Mouse (Mus musculus) forebrain, embryonic 15.5 days (tissue): Measurements from ENCODE around the gene Mta1. TPM values are rescaled to one million over a fixed set of nuclear protein-coding genes. Genes with fewer than 3 reads are reported as not detected.
A peak's percentile ranks its signal among the peaks of the same experiment; 100 is the strongest.

ENCODE experiments used
- ATAC-seq: fragments of 200-750 bp; cut with Nextera tagmentation; replicated peaks from 2 replicates; pipeline ENCODE4 v1.8.0; 2017; ENCODE audit warnings: mild to moderate bottlenecking, moderate TSS enrichment, moderate library complexity
- H3K27ac ChIP-seq: fragments of 300-500 bp; sonication (generic); replicated peaks from 2 replicates; pipeline ENCODE4 v1.5.1; 2015; ENCODE audit warnings: mild to moderate bottlenecking, inconsistent platforms
- H3K27me3 ChIP-seq: fragments of 300-500 bp; sonication (generic); 2 replicates; pipeline ENCODE4 v1.6.1; 2015; ENCODE audit warnings: inconsistent platforms
- H3K36me3 ChIP-seq: fragments of 300-500 bp; sonication (generic); 2 replicates; pipeline ENCODE4 v1.6.1; 2015; ENCODE audit warnings: mild to moderate bottlenecking, inconsistent platforms
- H3K4me1 ChIP-seq: fragments of 300-500 bp; sonication (generic); 2 replicates; pipeline ENCODE4 v1.6.1; 2015; ENCODE audit warnings: inconsistent platforms
- H3K4me2 ChIP-seq: fragments of 300-500 bp; sonication (generic); replicated peaks from 2 replicates; pipeline ENCODE4 v1.6.1; 2015; ENCODE audit warnings: mild to moderate bottlenecking, inconsistent platforms
- H3K4me3 ChIP-seq: fragments of 300-500 bp; sonication (generic); 2 replicates; pipeline ENCODE4 v1.5.1; 2015; ENCODE audit warnings: mild to moderate bottlenecking, inconsistent platforms
- H3K9ac ChIP-seq: fragments of 300-500 bp; sonication (generic); replicated peaks from 2 replicates; pipeline ENCODE4 v1.6.1; 2015; ENCODE audit warnings: mild to moderate bottlenecking, inconsistent platforms
- H3K9me3 ChIP-seq: fragments of 300-500 bp; sonication (generic); 2 replicates; pipeline ENCODE4 v1.6.1; 2016; ENCODE audit warnings: inconsistent platforms
- WGBS: fragments of 180-500 bp; shearing (Covaris S2); methylation state at CpG from one replicate; pipeline ENCODE4 v1.1.7; 2015; ENCODE audit warnings: mixed read lengths; 5-methylcytosine and 5-hydroxymethylcytosine counted together
- polyA plus RNA-seq: library from polyadenylated mRNA; unstranded; fragments of >200 nt; fragmentation: Nextera tagmentation; extraction: Ambion mirVana; gene quantifications from 2 replicates; pipeline ENCODE4 v1.2.1, GENCODE M21; 2015

The Mta1 gene
- polyA plus RNA-seq = 15.2 and 17.9 TPM in 2 replicates

- H3K27ac ChIP-seq = peak within 1 kb of the TSS; percentile 79
- H3K4me1 ChIP-seq = peaks cover 41% of the 10 kb centered on the region
- ATAC-seq = peak; percentile 72
- no peaks in the 10 kb centered on the region for H3K27me3 ChIP-seq
- H3K4me2 ChIP-seq = peak within 1 kb of the TSS; percentile 97
- peak within 1 kb of the TSS; percentile 100 for H3K9ac ChIP-seq
- peak within 1 kb of the TSS; percentile 98 for H3K4me3 ChIP-seq
- no peaks in the 10 kb centered on the region for H3K36me3 ChIP-seq
- WGBS = 2% methylated on average over 47 of the region's 53 CpGs
- no peaks in the 10 kb centered on the region for H3K9me3 ChIP-seq
Observed at GRCm38 (mm10) chr12:113097749-113098281, at the start of gene Mta1. Mta1 (plus strand) TSS chr12:113098278.

GRCm38 (mm10) chr12:113049836-113050235, 48.2 kb upstream of the Mta1 start:
- peaks cover 53% of the 10 kb centered on the region for H3K36me3 ChIP-seq
- no peaks in the 10 kb centered on the region for H3K9me3 ChIP-seq
- H3K27ac ChIP-seq = no peak overlapping the region
- WGBS = 94% methylated on average over 9 of the region's 9 CpGs
- H3K4me3 ChIP-seq = no peak overlapping the region
- no peak overlapping the region for H3K4me2 ChIP-seq
- no peak overlapping the region for H3K9ac ChIP-seq
- no peaks in the 10 kb centered on the region for H3K27me3 ChIP-seq
- ATAC-seq = no peak
- 0 out of 2 replicates have a peak, but pooled peaks cover under 1% of the 10 kb centered on the region for H3K4me1 ChIP-seq

GRCm38 (mm10) chr12:113050671-113051070, 47.4 kb upstream of the Mta1 start:
- Histone ChIP-seq H3K36me3 (peaks cover 59% of the 10 kb centered on the region), H3K27me3 (no peaks in the 10 kb centered on the region), H3K4me3 (no peak overlapping the region), H3K9me3 (no peaks in the 10 kb centered on the region), H3K27ac (no peak overlapping the region), H3K4me2 (no peak overlapping the region), H3K9ac (no peak overlapping the region), H3K4me1 (no peaks in the 10 kb centered on the region)
- WGBS = 84% methylated on average over 12 of the region's 12 CpGs
- no peak for ATAC-seq

- Histone ChIP-seq H3K9ac (no peak overlapping the region), H3K9me3 (no peaks in the 10 kb centered on the region), H3K4me1 (no peaks in the 10 kb centered on the region), H3K4me2 (no peak overlapping the region), H3K36me3 (peaks cover 64% of the 10 kb centered on the region), H3K27ac (no peak overlapping the region), H3K4me3 (no peak overlapping the region), H3K27me3 (no peaks in the 10 kb centered on the region)
- no peak for ATAC-seq
- WGBS = 73% methylated on average over 9 of the region's 9 CpGs
Observed at GRCm38 (mm10) chr12:113051628-113052403, 46.3 kb upstream of the Mta1 start.

DNA sequence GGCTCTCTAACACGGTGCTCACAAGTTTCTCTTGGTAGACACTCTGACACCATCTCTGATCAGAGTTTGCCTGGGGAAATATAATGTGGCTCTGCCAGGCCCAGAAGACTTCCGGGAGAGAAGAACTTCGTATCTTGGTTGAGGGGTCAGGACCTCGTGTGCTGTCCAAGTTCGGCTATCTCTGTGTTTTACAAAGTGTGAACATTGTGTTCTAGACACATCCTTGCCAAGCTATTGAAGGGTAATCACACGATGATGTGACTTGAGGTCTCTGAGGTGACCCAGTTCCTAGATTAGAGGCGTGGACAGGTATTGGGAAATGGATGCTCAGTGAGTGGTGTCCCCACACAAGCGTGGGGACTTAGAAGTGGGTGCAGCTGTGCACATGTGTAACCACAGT, 42.0 kb upstream of the Mta1 start:
- no peak overlapping the region for H3K4me2 ChIP-seq
- no peaks in the 10 kb centered on the region for H3K4me1 ChIP-seq
- no peaks in the 10 kb centered on the region for H3K27me3 ChIP-seq
- H3K27ac ChIP-seq = no peak overlapping the region
- WGBS = 94% methylated on average over 8 of the region's 8 CpGs
- ATAC-seq = no peak
- H3K4me3 ChIP-seq = no peak overlapping the region
- no peak overlapping the region for H3K9ac ChIP-seq
- H3K36me3 ChIP-seq = peaks cover 84% of the 10 kb centered on the region
- H3K9me3 ChIP-seq = no peaks in the 10 kb centered on the region

DNA sequence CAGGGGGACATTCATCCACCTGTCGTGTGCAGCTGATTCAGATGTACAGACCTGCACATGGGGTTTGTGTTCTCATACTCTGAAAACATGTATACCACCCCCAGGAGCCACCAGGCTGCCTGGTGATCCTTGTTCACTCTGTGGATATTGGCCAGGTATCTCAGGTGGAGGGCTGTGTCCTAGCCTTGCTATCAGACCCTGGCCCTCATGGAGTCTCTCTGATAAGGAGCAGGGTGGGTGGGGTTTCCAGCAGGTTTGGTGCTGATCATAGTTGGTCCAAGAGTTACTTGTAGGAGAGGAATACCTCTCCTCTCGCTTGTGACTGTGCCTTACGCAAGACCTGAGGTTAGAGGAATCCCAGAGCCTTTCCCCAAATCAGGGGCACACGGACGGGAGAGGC, 37.9 kb upstream of the Mta1 start:
- Histone ChIP-seq H3K27me3 (no peaks in the 10 kb centered on the region), H3K4me3 (no peak overlapping the region), H3K36me3 (peaks cover 84% of the 10 kb centered on the region), H3K9ac (no peak overlapping the region), H3K4me2 (no peak overlapping the region), H3K27ac (no peak overlapping the region), H3K9me3 (no peaks in the 10 kb centered on the region), H3K4me1 (no peaks in the 10 kb centered on the region)
- 96% methylated on average over 5 of the region's 5 CpGs for WGBS
- no peak for ATAC-seq

GRCm38 (mm10) chr12:113061606-113062005, 36.5 kb upstream of the Mta1 start:
- no peak overlapping the region for H3K4me3 ChIP-seq
- no peak overlapping the region for H3K9ac ChIP-seq
- H3K9me3 ChIP-seq = no peaks in the 10 kb centered on the region
- H3K4me1 ChIP-seq = no peaks in the 10 kb centered on the region
- H3K27ac ChIP-seq = no peak overlapping the region
- no peaks in the 10 kb centered on the region for H3K27me3 ChIP-seq
- ATAC-seq = no peak
- 90% methylated on average over 9 of the region's 9 CpGs for WGBS
- H3K36me3 ChIP-seq = peaks cover 84% of the 10 kb centered on the region
- no peak overlapping the region for H3K4me2 ChIP-seq

DNA sequence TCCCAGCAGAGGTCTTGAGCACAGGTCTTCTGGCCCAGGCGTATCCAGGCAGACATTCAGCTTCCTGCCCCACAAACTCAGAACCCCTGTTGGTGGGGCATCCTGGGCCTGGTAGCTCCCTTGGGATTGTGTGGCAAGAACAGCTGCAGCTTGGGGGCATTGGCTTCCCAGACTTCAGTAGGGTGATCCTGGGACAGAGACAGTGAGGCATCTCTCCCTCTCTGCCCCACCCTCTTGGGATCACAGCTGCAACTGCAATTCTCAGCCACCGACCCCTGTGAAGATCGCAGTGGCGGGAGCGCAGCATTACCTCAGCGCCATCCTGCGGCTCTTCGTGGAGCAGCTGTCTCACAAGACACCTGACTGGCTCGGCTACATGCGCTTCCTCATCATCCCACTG, 35.9 kb upstream of the Mta1 start:
- no peak for ATAC-seq
- 88% methylated on average over 10 of the region's 10 CpGs for WGBS
- Histone ChIP-seq H3K4me3 (no peak overlapping the region), H3K27ac (no peak overlapping the region), H3K27me3 (no peaks in the 10 kb centered on the region), H3K9me3 (no peaks in the 10 kb centered on the region), H3K9ac (no peak overlapping the region), H3K4me1 (no peaks in the 10 kb centered on the region), H3K36me3 (peaks cover 78% of the 10 kb centered on the region), H3K4me2 (no peak overlapping the region)

GRCm38 (mm10) chr12:113063700-113064099, 34.4 kb upstream of the Mta1 start:
- no peak for ATAC-seq
- H3K4me1 ChIP-seq = no peaks in the 10 kb centered on the region
- H3K27me3 ChIP-seq = no peaks in the 10 kb centered on the region
- H3K9me3 ChIP-seq = no peaks in the 10 kb centered on the region
- H3K36me3 ChIP-seq = peaks cover 65% of the 10 kb centered on the region
- H3K9ac ChIP-seq = no peak overlapping the region
- no peak overlapping the region for H3K4me3 ChIP-seq
- no peak overlapping the region for H3K4me2 ChIP-seq
- WGBS = 93% methylated on average over 7 of the region's 7 CpGs
- no peak overlapping the region for H3K27ac ChIP-seq

DNA sequence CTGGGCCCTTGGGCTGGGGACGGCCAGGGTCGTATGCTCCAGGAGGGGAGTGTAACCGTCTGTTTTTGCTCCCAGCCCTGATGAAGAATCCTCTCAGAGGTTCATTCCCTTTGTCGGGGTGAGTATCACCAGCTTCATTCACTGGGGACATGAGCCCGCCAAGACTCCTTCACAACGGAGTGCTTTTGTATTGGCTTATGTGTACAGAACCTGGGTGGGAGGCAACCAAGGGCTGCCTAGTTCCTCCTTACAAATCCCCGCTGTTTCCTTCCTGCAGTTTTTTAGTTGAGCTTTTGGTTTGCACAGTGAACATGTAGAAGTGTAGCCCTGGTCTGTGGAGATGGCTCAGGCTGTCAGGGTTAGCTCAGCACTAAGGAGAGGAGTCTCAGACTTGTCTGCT, 30.1 kb upstream of the Mta1 start:
- 85% methylated on average over 7 of the region's 7 CpGs for WGBS
- Histone ChIP-seq H3K9ac (no peak overlapping the region), H3K36me3 (peaks cover 56% of the 10 kb centered on the region), H3K27me3 (no peaks in the 10 kb centered on the region), H3K9me3 (no peaks in the 10 kb centered on the region), H3K27ac (no peak overlapping the region), H3K4me1 (no peaks in the 10 kb centered on the region), H3K4me3 (no peak overlapping the region), H3K4me2 (no peak overlapping the region)
- ATAC-seq = no peak

DNA sequence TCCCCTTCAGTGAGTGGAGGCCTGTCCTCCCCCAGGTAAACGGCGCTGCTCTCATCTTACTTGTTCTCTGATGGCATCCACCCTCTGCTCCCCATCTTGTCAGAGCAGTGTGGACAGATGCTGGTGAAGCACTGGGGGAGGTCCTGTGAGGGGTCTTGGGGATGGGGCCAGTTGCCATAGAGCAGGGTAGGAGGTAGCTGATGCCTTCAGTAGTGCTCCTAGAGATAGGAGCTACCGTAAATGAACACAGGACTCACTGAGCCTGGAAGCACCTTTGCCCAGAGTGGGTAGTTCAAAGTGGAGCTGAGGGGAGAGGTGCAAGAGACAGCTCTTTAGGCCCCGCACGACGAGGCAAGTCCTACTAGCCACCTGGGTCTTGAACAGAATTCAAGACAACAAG, 28.7 kb upstream of the Mta1 start:
- Histone ChIP-seq H3K4me2 (no peak overlapping the region), H3K27me3 (no peaks in the 10 kb centered on the region), H3K4me3 (no peak overlapping the region), H3K27ac (no peak overlapping the region), H3K4me1 (peaks cover 10% of the 10 kb centered on the region), H3K36me3 (peaks cover 44% of the 10 kb centered on the region), H3K9me3 (no peaks in the 10 kb centered on the region), H3K9ac (no peak overlapping the region)
- WGBS = 97% methylated on average over 6 of the region's 6 CpGs
- no peak for ATAC-seq

DNA sequence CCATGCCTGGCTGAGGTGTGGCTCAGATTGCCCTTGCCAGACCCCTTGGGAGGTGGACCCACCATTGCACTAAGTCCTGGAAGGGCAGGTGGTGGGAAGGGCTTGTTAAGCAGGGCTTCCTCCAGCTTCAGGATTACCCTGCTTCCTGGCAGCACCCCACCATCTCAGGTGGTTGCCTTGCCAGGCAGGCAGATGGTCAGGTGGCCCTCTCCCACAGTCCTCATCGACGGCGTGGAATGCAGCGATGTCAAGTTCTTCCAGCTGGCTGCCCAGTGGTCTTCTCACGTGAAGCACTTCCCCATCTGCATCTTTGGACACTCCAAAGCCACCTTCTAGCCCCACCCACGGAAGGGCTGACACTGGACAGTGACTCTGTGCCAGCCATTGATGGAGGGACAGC, 26.8 kb upstream of the Mta1 start:
- 85% methylated on average over 6 of the region's 6 CpGs for WGBS
- Histone ChIP-seq H3K9ac (no peak overlapping the region), H3K36me3 (peaks cover 36% of the 10 kb centered on the region), H3K9me3 (no peaks in the 10 kb centered on the region), H3K27ac (no peak overlapping the region), H3K4me2 (no peak overlapping the region), H3K4me1 (peaks cover 21% of the 10 kb centered on the region), H3K27me3 (no peaks in the 10 kb centered on the region), H3K4me3 (no peak overlapping the region)
- ATAC-seq = no peak

DNA sequence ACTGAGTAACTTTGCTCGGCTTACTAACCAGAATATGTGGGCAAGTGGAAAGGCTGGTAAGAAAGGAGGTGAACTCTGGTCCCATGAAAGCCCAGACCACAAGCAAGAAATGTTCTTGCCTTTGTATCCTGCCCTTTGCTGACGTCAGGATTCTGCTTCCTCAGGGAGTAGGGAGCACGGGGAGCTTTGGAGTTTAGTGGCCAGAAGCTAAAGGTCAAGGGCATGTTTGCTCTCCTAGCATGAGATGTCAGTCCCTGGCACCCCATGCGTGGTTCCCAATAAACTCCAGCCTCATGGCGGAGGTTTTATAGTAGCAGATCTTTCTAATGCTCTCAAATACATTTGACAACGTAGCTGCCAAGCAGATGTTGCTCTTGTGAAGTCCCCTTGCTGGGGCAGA, 26.3 kb upstream of the Mta1 start:
- Histone ChIP-seq H3K9ac (no peak overlapping the region), H3K4me2 (no peak overlapping the region), H3K27me3 (no peaks in the 10 kb centered on the region), H3K4me3 (no peak overlapping the region), H3K36me3 (peaks cover 33% of the 10 kb centered on the region), H3K9me3 (no peaks in the 10 kb centered on the region), H3K27ac (no peak overlapping the region), H3K4me1 (peaks cover 21% of the 10 kb centered on the region)
- 91% methylated on average over 6 of the region's 6 CpGs for WGBS
- no peak for ATAC-seq
